Mouse (Mus musculus) frontal cortex, adult (tissue): ENCODE results near the gene Slc35e3.
"Not testable (repeated sequence)": the region's sequence is repeated elsewhere in the genome, so short reads cannot be mapped to it uniquely, and the experiment has no call there.

Experiments used
- ATAC-seq: cut with Nextera tagmentation; 2 replicates; pipeline ENCODE4 v1.9.2; 2017; ENCODE audit warnings: mild to moderate bottlenecking, moderate library complexity, mixed read lengths; ENCODE audit not compliant: low TSS enrichment

The Slc35e3 gene

DNA sequence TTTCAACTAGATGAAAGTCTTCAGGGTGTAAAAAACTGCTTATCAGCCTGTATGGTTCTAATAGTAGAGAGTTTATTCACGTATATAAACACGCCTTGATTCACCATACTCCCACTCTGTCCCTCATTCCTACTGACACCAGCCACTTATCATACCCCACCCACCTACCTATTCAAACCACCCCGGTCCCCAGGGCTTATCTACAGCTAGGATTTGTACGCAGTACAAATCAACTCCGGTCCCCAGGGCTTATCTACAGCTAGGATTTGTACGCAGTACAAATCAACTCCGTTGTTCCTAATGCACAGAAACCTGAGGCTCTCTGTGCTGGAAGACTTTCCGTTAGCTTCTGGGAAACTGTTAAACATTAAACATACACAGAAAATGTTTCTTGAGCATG lies 12.5 kb downstream of the Slc35e3 start:
- not testable (repeated sequence) for ATAC-seq

DNA sequence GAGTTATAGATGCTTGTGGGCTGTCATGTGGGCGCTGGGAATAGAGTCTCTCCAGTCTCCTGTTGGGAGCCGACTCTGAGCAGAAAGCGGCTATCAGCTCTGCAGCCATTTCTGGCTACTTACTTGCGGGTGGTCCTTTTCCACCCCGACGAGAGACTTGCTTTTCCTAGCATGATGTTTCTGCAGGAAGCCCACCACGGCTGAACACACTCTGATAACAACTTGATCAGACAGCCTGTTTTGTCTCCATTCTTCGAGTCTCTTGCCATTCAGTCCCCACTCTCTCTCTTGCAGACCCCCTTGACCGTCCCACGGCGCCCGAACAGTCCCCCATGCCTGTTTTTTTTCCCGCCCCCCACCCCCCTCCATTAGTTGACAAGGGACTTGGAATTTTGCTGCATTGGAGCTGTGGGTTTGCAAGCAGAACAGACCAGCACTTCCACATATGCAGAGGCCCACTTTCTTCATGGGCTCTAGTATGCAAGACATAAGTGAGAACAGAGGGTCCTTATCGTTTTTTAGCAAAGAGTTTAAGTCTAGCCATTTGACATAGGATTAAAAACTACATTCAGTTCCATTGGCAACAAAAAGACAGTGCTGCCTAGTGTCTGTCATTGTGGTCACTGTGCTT lies 13.1 kb downstream of the Slc35e3 start:
- no peak for ATAC-seq

DNA sequence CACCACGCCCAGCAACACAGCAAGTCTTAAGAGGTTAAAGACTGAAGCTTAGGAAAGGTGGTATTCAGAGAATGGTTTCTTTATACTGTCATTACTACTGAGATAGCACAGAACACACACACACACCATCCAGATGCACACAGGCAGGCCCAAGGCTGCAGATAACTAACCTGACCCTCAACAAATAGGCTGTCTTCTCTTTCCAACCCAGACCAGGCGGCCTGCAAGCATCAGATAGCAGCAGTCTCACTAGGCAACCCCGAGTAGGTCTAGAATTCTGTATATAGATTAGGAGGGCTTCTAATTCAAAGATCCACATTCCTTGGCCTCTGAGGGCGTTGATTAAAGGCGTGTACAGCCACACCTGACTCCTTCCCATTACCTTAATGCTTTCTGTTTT lies 14.0 kb downstream of the Slc35e3 start:
- ATAC-seq: no peak

DNA sequence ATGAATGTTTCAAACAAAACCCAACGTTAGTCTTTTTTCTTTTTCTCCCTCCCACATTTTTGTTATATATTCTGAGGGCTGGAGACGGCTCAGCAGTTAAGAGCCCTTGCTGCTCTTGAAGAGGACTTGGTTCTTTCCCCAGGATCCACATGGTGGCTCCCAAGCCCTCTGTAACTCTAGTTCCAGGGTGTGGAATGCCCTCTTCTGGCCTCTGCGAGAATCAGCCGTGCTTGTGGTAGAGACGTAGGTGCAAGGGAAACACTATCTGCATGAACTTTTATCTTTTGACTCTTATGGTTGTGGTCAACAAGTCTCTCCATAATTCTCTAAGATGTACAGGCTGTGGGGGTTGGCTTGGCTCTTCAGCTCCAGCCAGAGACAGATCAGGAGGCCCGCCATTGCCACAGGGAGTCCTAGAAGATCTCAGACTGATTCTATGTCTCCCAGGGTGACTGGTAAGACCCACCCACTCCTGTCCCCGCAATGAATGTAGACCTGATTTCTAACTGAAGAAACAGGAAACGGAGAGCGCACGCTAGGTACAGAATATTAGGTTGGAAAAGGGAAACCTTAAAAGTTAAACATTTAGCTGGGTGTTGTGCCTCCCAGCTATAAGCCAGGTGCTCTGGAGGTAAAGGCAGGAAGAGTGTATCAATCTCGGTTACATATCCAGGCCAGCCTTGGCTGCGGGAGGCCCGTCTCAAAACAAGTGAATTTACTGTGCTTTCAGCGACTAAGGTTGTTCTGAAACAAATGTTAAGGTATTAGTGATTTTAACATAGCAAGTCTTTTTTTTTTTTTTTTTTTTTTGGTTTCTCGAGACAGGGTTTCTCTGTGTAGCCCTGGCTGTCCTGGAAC lies 14.7 kb downstream of the Slc35e3 start:
- peak; percentile 96 for ATAC-seq

DNA sequence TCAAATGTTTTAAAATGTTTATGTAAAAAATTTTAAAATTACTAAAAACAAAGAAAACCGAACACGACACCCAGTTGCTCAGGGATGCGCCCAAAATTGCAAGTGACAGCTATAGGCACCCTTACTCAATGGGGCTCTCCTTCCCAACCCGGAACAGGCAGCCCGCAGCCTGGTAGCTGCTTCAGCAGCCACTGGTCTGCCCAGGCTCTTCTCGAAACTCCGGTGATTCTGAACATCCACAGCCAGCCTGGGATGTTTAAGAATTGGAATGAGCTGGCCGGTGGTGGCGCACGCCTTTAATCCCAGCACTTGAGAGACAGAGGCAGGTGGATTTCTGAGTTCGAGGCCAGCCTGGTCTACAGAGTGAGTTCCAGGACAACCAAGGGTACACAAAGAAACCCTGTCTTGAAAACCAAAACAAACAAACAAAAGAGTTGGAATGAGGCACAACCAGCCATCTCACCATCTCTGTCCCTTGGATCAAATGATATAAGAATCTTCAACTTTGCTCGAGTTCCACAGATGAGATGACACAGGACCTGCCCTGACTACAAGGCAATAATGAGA lies 15.4 kb downstream of the Slc35e3 start:
- ATAC-seq: no peak

DNA sequence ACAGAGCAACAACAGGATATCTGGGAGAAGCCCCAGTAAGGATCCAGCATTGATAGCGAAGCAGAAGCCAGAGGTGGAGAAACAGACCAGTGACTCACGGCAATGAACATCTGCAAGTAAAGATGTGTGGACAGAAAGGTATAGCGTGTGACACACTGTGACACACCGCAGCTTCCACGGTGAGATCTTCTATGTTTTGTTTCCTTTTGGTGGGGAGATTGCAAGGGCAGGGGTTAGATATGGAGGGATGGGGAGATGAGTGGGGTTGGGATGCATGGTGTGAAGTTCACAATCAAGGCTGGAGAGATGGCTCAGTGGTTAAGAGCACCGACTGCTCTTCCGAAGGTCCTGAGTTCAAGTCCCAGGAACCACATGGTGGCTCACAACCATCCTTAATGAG lies 16.0 kb downstream of the Slc35e3 start:
- no peak for ATAC-seq

DNA sequence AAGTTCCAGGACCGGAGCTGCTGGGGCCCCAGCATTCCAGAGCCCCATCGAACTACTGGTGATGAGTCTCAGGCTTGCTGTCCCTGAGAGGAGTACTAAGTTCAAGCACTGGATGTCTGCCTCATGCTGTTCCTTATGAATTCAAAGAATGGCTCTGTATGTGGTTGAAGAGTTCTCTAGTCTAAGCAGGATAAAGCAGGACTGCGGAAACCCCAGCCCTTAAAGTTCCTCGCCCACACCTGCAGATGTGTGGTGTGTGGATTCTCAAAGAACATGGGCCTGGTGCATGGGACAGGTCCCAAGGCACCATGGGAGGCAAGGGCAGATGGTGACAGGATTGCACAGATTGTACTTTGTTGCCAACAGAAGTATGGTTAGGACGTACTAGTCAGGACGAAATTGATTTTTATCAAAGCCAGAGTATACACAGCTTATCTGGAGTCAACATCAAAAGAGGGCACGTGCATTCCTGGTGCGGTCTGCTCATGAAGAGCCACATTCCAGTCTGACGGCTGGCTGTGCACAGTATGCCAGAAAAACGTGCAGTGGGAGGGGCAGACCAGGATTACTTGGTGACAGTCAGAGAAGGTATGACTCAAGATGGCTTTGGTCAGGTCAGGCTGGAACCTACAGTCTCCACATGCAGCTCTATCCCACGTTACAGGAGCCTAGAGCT lies 16.9 kb downstream of the Slc35e3 start:
- no peak for ATAC-seq

DNA sequence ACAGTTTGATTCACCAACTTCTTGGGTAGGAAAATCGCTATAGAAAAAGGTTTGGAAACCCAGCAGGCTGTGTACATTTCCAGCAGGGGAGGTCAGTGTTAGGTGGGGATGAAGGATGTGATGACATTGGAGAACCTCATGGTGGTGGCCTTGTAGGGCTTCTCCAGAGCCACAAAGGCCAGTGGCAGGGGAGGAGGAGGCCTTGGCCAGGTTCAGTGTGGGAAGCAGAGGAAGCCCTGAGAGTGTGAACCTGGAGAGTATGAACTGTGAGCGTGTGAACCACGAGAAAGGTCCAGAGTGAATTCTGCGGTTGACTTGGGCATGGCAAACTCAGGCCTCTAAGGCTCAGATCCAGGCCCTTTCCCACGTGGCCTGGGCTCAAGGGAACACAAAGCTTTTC lies 17.6 kb downstream of the Slc35e3 start:
- ATAC-seq: no peak

DNA sequence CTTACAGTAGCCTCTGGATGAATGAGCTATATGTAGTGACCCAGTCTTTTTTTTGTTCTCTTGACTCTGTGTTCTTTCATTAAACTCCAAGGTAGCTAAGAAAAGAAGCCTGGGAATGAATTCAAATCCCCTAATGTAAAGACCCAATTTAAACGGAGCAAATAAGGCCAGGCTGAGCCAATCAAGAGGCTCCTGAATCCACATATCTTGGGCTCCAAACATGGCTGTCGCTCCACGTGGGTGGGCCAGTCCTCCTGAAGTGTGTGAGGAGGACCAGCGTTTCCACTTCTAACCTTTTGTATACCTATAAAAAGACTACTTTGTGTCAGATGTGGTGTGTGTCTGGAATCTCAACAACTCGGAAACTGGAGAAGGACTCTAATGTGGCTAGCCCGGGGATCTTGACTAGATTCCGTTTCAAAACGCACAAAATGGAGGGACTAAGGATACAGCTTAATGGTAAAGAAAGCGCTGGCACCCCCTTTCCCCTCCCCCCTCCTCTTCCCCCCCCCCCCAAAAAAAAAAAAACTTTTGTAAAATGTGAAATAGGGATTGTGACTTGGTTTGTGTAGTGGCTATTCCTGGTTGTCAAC lies 18.6 kb downstream of the Slc35e3 start:
- ATAC-seq: no peak

DNA sequence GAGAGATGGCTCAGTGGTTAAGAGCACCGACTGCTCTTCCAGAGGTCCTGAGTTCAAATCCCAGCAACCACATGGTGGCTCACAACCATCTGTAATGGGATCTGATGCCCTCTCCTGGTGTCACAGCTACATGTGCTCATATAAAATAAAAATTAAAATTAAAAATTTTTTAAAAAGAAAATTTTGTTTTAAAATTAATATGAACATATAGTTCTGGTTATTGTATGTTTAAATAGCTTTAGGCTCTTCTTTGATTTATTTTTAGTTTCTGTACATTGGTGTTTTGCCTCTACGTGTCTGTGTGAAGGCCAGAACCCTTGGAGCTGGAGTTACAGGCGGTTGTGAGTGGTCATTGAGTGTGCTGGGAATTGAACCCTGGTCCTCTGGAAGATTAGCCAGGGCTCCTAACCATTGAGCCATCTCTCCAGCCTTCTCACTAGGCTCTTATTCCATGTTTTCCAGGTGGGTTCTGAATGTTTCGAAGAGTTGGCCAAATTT lies 19.2 kb downstream of the Slc35e3 start:
- ATAC-seq: no peak

DNA sequence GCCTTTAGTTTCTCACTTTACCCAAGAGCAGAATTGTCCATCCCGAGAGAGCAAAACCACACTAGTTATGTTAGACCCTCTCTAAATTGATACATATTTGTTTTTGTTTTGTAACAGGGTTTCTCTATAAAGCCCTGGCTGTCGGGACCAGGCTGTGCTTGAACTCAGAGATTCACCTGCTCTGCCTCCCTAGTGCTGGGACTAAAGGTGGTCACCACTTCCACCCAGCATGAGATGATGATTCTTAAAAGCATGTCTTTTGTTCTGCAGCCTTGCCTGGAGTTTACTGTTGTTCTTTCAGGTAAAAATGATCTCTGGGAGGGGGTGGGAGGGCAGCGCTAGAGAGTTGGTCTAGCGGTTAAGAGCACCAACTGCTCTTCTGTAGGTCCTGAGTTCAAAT lies 19.8 kb downstream of the Slc35e3 start:
- ATAC-seq: no peak

DNA sequence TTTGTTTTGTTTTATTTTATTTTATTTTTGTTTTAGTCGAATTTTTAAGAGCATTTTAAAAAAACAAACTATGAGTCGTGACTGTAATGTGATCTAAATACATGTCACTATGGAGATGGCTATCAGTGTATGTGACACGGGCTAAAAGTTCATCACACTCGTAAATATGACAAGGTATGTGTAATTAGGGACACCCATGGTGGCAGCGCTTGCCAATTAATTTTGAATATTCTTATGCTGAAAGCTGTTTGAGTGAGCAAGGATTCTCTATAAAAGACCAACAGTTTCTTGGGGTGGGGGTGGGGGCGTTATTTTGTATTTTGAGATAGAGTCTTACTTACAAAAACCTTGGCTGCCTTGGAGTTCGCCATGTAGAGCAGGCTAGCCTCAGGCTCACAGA lies 20.5 kb downstream of the Slc35e3 start:
- ATAC-seq: no peak

DNA sequence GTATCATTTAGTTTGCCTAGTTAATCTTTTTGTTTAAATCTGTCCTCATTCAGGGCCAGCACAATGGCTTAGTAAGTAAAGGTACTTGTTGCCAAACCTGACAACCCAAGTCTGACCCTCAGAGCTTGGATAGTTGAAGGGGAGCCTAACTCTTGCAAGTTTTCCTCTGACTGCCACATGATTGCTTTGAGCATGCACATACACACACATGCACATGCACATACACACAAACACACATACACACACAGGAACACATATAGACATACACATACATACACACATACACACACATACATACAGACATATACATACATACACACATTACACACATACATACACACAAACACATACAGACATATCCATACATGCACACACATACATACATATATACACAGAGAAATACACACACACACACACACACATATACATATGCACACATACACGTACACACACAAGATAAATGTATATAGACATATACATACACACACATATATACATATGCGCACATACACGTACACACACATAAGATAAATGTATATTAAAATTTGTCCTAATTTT lies 21.3 kb downstream of the Slc35e3 start:
- ATAC-seq: no peak

DNA sequence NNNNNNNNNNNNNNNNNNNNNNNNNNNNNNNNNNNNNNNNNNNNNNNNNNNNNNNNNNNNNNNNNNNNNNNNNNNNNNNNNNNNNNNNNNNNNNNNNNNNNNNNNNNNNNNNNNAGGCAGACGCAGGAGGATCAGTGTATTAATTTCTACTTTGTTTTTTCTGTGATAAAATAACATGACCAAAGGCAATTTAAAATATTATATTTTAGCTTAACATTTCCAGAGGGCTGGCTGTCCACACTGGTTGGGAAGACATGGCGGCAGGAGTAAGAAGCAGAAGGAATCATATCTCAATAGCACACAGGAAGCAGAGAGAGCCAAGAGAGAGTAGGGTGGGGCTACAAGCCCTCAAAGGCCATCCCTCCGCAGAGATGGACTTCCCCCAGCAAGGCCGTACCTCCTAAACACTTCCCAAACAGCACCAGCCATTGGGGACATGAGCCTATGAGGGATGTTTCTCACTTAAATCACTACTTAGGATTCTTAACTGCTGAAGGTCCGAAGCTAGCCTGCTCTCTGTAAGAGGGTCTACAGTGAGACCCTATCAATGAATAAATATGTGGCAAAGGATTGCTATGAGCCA lies 21.9 kb downstream of the Slc35e3 start:
- ATAC-seq: no peak

DNA sequence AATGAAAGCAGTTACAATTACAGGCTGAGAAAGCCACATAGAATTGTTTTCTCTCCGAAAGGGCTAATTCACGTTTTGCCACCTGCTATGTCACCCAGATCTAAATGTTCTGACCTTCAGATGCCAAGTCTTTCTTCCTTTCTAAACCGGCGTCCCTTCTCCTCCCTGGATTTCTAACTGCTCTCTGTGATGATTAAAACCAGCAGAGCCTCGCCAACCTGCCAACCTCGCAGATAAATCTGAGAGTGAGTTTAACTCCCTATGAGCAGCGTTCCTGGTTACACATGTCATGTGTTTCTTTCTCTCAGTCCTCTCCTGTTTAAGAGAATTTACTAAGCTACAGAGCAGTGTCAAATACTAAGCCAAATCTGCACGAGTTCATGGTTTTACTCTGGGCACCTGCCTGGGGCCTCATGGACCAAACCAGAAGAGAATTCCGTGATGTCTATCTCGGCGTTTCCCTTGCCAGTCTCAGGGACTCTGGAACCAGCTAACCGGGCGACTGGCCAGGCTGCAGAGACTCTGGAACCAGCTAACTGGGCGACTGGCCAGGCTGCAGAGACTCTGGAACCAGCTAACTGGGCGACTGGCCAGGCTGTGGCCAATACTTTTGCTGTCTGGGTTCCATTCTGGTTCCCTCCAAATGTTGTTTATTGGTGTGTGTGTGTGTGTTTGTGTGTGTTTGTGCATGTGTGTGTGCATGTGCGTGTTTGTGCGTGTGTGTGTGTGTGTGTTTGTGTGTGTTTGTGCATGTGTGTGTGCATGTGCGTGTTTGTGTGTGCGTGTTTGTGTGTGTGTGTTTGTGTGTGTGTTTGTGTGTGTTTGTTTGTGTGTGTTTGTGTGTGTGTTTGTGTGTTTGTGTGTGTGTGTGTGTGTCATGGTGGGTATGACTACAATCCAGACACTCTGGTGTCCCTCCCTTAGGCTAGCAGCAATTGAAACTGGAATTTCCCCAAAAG lies 27.7 kb downstream of the Slc35e3 start:
- peak; percentile 42 for ATAC-seq

DNA sequence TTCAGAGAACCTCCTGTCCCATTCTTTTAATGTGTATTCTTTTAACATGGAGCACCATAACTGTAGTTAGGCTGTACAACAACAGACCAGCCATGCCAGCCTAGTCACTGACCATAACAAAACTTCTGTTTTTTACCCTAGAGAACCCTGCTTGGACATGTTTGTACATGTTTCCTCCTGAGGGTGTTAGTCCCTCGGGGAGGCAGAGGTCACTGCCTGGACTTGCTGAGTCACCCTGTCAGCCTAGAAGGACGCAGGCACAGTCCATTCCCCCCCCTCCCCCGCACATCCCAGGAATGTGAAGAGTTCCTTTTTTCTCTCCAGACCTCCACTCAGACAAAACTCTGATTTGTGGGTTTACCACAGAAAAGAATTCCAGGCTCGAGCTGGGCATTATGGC lies 28.6 kb downstream of the Slc35e3 start:
- ATAC-seq: no peak

DNA sequence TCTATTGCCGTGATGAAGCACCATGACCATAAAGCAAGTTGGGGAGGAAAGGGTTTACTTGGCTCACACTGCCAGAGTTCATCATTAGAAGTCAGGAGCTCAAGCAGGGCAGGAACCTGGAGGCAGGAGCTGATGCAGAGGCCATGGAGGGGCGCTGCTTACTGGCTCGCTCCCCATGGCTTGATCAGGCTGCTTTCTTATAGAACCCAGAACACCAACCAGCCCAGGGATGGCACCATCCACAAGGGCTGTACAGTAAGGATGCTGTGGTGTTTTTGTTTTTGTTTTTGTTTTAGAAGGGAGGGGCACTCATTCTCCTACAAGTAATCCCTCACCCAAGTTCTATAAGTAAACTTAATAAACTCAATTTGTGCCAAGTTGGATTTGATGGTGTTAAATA lies 29.5 kb downstream of the Slc35e3 start:
- no peak for ATAC-seq

DNA sequence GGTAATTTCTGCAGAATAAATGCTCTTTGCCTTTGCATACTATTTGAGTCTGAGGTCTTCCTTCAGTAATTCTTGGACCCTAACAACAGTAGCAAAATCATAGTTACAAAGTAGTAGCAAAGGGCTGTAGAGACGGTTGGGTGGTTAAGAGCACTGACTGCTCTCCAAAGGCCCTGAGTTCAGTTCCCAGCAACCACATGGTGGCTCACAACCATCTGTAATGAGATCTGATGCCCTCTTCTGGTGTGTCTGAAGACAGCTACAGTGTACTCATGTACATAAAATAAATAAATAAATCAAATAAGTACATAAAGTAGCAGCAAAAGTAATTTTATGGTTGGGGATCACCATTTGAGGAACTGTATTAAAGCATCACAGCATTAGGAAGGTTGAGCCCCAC lies 30.5 kb downstream of the Slc35e3 start:
- not testable (repeated sequence) for ATAC-seq

DNA sequence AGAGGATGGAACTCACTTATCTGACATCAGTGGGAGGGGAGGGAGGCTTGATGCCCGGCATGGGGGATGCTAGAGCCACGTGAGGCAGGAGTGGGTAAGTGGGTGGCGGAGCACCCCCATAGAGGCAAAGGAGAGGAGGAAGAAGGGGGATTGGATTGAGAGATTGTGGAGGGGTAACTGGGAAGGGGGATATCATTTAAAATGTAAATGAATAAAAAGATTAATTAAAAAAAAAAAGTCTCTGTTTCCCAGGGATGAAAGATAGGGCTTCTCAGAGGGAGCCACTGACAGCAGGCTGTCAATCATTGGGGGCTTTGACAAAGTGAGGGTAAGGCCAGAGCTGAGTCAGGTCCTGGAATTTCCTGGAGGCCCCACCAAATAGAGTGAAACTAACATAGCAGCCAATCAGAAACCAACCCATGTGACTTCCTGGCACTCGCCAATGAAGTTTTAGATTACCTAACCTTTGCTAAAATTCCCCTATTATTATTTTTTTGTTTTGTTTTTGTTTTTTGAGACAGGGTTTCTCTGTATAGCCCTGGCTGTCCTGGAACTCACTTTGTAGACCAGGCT lies 31.2 kb downstream of the Slc35e3 start:
- ATAC-seq: no peak

DNA sequence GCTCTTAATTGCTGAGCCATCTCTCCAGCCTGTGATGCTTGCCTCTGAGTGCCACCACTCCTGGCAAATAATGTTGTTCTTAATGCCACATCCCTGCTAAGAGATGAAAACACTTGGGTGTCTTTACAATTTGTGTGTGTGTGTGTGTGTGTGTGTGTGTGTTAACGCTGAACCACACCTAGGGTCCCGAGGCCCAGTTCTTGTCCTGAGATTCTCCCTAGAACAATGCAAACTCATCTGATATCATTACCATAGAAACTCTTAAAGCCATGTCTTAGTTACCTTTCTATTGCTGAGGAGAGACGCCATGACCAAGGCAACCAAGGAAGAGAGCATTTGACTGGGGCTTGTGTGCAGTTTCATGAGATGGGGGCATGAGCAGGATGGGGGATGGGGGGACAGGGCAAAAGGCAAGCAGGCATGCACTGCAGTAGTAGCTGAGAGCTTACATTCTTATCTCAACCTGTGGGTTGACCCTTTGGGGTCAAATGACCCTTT lies 32.1 kb downstream of the Slc35e3 start:
- ATAC-seq: no peak
